Mouse (Mus musculus): ENCODE data around the gene Bcl11b. TPM values are rescaled to one million over a fixed set of nuclear protein-coding genes. Genes with fewer than 3 reads are reported as not detected.

The Bcl11b gene
- polyA plus RNA-seq, 1 experiment = 22.3 TPM

GRCm38 (mm10) chr12:107953044-107953684 lies 50.2 kb downstream of the Bcl11b start:
- Histone ChIP-seq H3K27me3 (ENCODE audit: control insufficient read depth, insufficient read depth, low read length) (no peaks in the 10 kb centered on the region), H3K27ac (ENCODE audit: insufficient read depth, low read depth, low read length) (no peak overlapping the region), H3K36me3 (ENCODE audit: control insufficient read depth, insufficient read depth, low read length) (no peaks in the 10 kb centered on the region), H3K4me1 (ENCODE audit: control insufficient read depth, insufficient read depth, insufficient read length, low read length) (peaks cover 14% of the 10 kb centered on the region; the same call in 1 of the 2 replicates), H3K4me3 (ENCODE audit: low read depth, low read length) (no peak overlapping the region)
- WGBS = 48% methylated on average over 16 of the region's 16 CpGs
- TF ChIP-seq CTCF (IDR thresholded peaks at IDR 0.05; ENCODE audit: extremely low read depth, insufficient read length, insufficient replicate concordance, low read depth, low read length) = no peak
- TF ChIP-seq POLR2A (IDR thresholded peaks at IDR 0.05; ENCODE audit: low read depth, low read length) = no peak

GRCm38 (mm10) chr12:107952318-107952724 lies 51.1 kb downstream of the Bcl11b start:
- Histone ChIP-seq H3K27me3 (ENCODE audit: control insufficient read depth, insufficient read depth, low read length) (no peaks in the 10 kb centered on the region), H3K4me1 (ENCODE audit: control insufficient read depth, insufficient read depth, insufficient read length, low read length) (peaks cover 14% of the 10 kb centered on the region; the same call in 1 of the 2 replicates), H3K4me3 (ENCODE audit: low read depth, low read length) (no peak overlapping the region), H3K36me3 (ENCODE audit: control insufficient read depth, insufficient read depth, low read length) (no peaks in the 10 kb centered on the region), H3K27ac (ENCODE audit: insufficient read depth, low read depth, low read length) (no peak overlapping the region)
- WGBS = 77% methylated on average over 20 of the region's 20 CpGs
- TF ChIP-seq CTCF (IDR thresholded peaks at IDR 0.05; ENCODE audit: extremely low read depth, insufficient read length, insufficient replicate concordance, low read depth, low read length) = no peak
- no peak for TF ChIP-seq POLR2A (IDR thresholded peaks at IDR 0.05; ENCODE audit: low read depth, low read length)

- Histone ChIP-seq H3K4me3 (ENCODE audit: low read depth, low read length) (no peak overlapping the region), H3K4me1 (ENCODE audit: control insufficient read depth, insufficient read depth, insufficient read length, low read length) (peaks cover 14% of the 10 kb centered on the region; the same call in 1 of the 2 replicates), H3K36me3 (ENCODE audit: control insufficient read depth, insufficient read depth, low read length) (0 out of 2 replicates have a peak, but pooled peaks cover 1% of the 10 kb centered on the region), H3K27ac (ENCODE audit: insufficient read depth, low read depth, low read length) (no peak overlapping the region), H3K27me3 (ENCODE audit: control insufficient read depth, insufficient read depth, low read length) (no peaks in the 10 kb centered on the region)
- 53% methylated on average over 20 of the region's 20 CpGs for WGBS
- no peak for TF ChIP-seq CTCF (IDR thresholded peaks at IDR 0.05; ENCODE audit: extremely low read depth, insufficient read length, insufficient replicate concordance, low read depth, low read length)
- TF ChIP-seq POLR2A (IDR thresholded peaks at IDR 0.05; ENCODE audit: low read depth, low read length) = no peak
Measured at GRCm38 (mm10) chr12:107950667-107951179, 52.7 kb downstream of the Bcl11b start.

- Histone ChIP-seq H3K4me3 (ENCODE audit: low read depth, low read length) (no peak overlapping the region), H3K36me3 (ENCODE audit: control insufficient read depth, insufficient read depth, low read length) (0 out of 2 replicates have a peak, but pooled peaks cover 1% of the 10 kb centered on the region), H3K27ac (ENCODE audit: insufficient read depth, low read depth, low read length) (no peak overlapping the region), H3K27me3 (ENCODE audit: control insufficient read depth, insufficient read depth, low read length) (no peaks in the 10 kb centered on the region), H3K4me1 (ENCODE audit: control insufficient read depth, insufficient read depth, insufficient read length, low read length) (peaks cover 14% of the 10 kb centered on the region; the same call in 1 of the 2 replicates)
- 76% methylated on average over 10 of the region's 10 CpGs for WGBS
- TF ChIP-seq CTCF (IDR thresholded peaks at IDR 0.05; ENCODE audit: extremely low read depth, insufficient read length, insufficient replicate concordance, low read depth, low read length) (no peak), POLR2A (IDR thresholded peaks at IDR 0.05; ENCODE audit: low read depth, low read length) (no peak)
Measured at GRCm38 (mm10) chr12:107949416-107949815, 54.0 kb downstream of the Bcl11b start.

- no peak for TF ChIP-seq CTCF (IDR thresholded peaks at IDR 0.05; ENCODE audit: extremely low read depth, insufficient read length, insufficient replicate concordance, low read depth, low read length)
- TF ChIP-seq POLR2A (IDR thresholded peaks at IDR 0.05; ENCODE audit: low read depth, low read length) = no peak
- Histone ChIP-seq H3K27ac (ENCODE audit: insufficient read depth, low read depth, low read length) (no peak overlapping the region), H3K27me3 (ENCODE audit: control insufficient read depth, insufficient read depth, low read length) (no peaks in the 10 kb centered on the region), H3K4me1 (ENCODE audit: control insufficient read depth, insufficient read depth, insufficient read length, low read length) (no peaks in the 10 kb centered on the region), H3K36me3 (ENCODE audit: control insufficient read depth, insufficient read depth, low read length) (peaks cover 3% of the 10 kb centered on the region; the same call in 1 of the 2 replicates), H3K4me3 (ENCODE audit: low read depth, low read length) (no peak overlapping the region)
- 62% methylated on average over 7 of the region's 7 CpGs for WGBS
Measured at GRCm38 (mm10) chr12:107942100-107942499, 61.3 kb downstream of the Bcl11b start.

- H3K36me3 ChIP-seq (ENCODE audit: control insufficient read depth, insufficient read depth, low read length) = peaks cover 2% of the 10 kb centered on the region
- H3K4me3 ChIP-seq (ENCODE audit: low read depth, low read length) = no peak overlapping the region
- H3K4me1 ChIP-seq (ENCODE audit: control insufficient read depth, insufficient read depth, insufficient read length, low read length) = no peaks in the 10 kb centered on the region
- H3K27ac ChIP-seq (ENCODE audit: insufficient read depth, low read depth, low read length) = no peak overlapping the region
- TF ChIP-seq CTCF (IDR thresholded peaks at IDR 0.05; ENCODE audit: extremely low read depth, insufficient read length, insufficient replicate concordance, low read depth, low read length) (no peak), POLR2A (IDR thresholded peaks at IDR 0.05; ENCODE audit: low read depth, low read length) (no peak)
- H3K27me3 ChIP-seq (ENCODE audit: control insufficient read depth, insufficient read depth, low read length) = no peaks in the 10 kb centered on the region
- 81% methylated on average over 9 of the region's 9 CpGs for WGBS
Measured at GRCm38 (mm10) chr12:107940774-107941173, 62.6 kb downstream of the Bcl11b start.

GRCm38 (mm10) chr12:107939177-107939576 lies 64.2 kb downstream of the Bcl11b start:
- 59% methylated on average over 4 of the region's 4 CpGs for WGBS
- Histone ChIP-seq H3K4me3 (ENCODE audit: low read depth, low read length) (no peak overlapping the region), H3K36me3 (ENCODE audit: control insufficient read depth, insufficient read depth, low read length) (peaks cover 2% of the 10 kb centered on the region), H3K27ac (ENCODE audit: insufficient read depth, low read depth, low read length) (no peak overlapping the region), H3K4me1 (ENCODE audit: control insufficient read depth, insufficient read depth, insufficient read length, low read length) (no peaks in the 10 kb centered on the region), H3K27me3 (ENCODE audit: control insufficient read depth, insufficient read depth, low read length) (no peaks in the 10 kb centered on the region)
- no peak for TF ChIP-seq CTCF (IDR thresholded peaks at IDR 0.05; ENCODE audit: extremely low read depth, insufficient read length, insufficient replicate concordance, low read depth, low read length)
- TF ChIP-seq POLR2A (IDR thresholded peaks at IDR 0.05; ENCODE audit: low read depth, low read length) = no peak

All from small intestine, adult 2 months (tissue).